Mouse (Mus musculus) forebrain, embryonic 10.5 days (tissue): ENCODE results near the gene Klhl26. TPM values are rescaled to one million over a fixed set of nuclear protein-coding genes. Genes with fewer than 3 reads are reported as not detected.

Experiments used
- DNase-seq: peaks from one replicate; pipeline ENCODE4 v3.0.0-alpha.2; 2017; ENCODE audit warnings: low spot score; ENCODE audit errors: extremely low spot score
- H3K27ac ChIP-seq: fragments of 300-500 bp; sonication (generic); 2 replicates; pipeline ENCODE4 v1.5.1; 2016; ENCODE audit warnings: mild to moderate bottlenecking
- H3K27me3 ChIP-seq: fragments of 300-500 bp; sonication (generic); 2 replicates; pipeline ENCODE4 v1.6.1; 2016; ENCODE audit warnings: mild to moderate bottlenecking; ENCODE audit not compliant: poor library complexity, severe bottlenecking
- H3K36me3 ChIP-seq: fragments of 300-500 bp; sonication (generic); replicated peaks from 2 replicates; pipeline ENCODE4 v1.6.1; 2016; ENCODE audit warnings: mild to moderate bottlenecking, moderate library complexity
- H3K4me1 ChIP-seq: fragments of 300-500 bp; sonication (generic); 2 replicates; pipeline ENCODE4 v1.6.1; 2016
- H3K4me3 ChIP-seq: fragments of 300-500 bp; sonication (generic); 2 replicates; pipeline ENCODE4 v1.5.1; 2016; ENCODE audit warnings: mild to moderate bottlenecking, moderate library complexity
- H3K9me3 ChIP-seq: fragments of 300-500 bp; sonication (generic); 2 replicates; pipeline ENCODE4 v1.6.1; 2016; ENCODE audit warnings: mild to moderate bottlenecking, moderate library complexity
- WGBS: fragments of 180-500 bp; shearing (Covaris S2); methylation state at CpG from one replicate; pipeline ENCODE4 v1.1.7; 2016; 5-methylcytosine and 5-hydroxymethylcytosine counted together
- polyA plus RNA-seq: library from polyadenylated mRNA; unstranded; fragments of >200 nt; fragmentation: Nextera tagmentation; extraction: Ambion mirVana; gene quantifications from 2 replicates; pipeline ENCODE4 v1.2.1, GENCODE M21; 2016

Klhl26 gene
- polyA plus RNA-seq, 1 experiment from 2014 or later: 19.9 TPM

DNA sequence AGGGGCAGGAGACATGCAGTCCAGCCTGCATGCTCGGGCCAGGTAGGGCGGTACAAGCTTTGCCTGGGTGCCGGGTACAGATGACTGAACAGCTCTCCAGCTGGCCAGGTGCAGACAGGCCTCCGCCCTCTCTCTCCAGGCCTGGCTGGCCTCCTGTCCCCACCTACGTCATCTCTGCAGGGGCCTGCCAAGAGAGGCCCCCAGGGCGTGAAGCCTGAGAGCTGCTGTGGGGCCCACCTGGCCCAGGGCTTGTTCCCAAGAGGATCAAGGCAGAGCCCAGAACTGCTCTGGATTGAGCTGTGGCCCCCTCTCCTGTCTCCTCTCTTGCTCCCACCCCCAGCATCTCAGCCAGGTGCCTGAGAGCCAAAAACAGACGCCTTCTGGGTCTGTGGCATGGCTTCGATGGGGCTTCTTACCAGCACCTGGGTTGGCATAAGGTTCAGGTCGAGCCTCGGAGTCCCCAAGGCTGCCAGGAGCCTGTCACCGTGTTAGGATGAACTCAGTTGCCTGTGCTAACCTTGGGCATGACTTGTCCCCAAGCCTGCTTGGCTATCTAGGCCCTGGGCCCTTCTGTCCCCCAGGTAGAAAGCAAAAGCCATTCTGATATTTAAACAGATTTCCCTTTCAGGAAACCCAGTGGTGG lies 70.2 kb downstream of the Klhl26 start:
- WGBS: 77% methylated on average over 11 of the region's 11 CpGs
- Histone ChIP-seq H3K27me3 (no peaks in the 10 kb centered on the region), H3K36me3 (peaks cover 6% of the 10 kb centered on the region), H3K27ac (0 out of 2 replicates have a peak overlapping the region, but pooled peaks have one; percentile 2), H3K4me3 (no peak overlapping the region), H3K4me1 (peaks cover 51% of the 10 kb centered on the region), H3K9me3 (no peaks in the 10 kb centered on the region)
- DNase-seq: no peak

DNA sequence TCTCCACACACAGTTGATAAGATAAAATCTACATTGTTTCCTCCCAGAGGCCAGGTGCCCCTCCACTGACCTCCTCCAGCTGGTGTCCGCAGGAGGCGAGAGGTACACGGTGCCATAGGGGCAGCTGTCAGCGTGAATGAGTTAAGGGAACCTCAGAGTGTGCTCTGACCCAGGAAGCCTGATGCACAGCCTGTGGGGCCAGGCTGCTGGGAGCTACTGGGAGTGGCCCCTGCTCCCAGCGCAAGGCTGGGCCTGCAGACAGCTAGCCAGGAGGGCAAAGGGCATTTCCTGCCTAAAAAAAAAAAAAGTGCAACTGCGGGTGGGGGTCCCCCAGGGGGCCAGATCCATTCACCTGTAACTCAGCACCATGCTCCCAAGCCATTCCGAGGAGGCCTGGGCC lies 71.6 kb downstream of the Klhl26 start:
- DNase-seq: no peak
- H3K27ac ChIP-seq: no peak overlapping the region
- no peaks in the 10 kb centered on the region for H3K27me3 ChIP-seq
- peaks cover 10% of the 10 kb centered on the region for H3K36me3 ChIP-seq
- 62% methylated on average over 7 of the region's 7 CpGs for WGBS
- peaks cover 51% of the 10 kb centered on the region for H3K4me1 ChIP-seq
- no peak overlapping the region for H3K4me3 ChIP-seq
- no peaks in the 10 kb centered on the region for H3K9me3 ChIP-seq

DNA sequence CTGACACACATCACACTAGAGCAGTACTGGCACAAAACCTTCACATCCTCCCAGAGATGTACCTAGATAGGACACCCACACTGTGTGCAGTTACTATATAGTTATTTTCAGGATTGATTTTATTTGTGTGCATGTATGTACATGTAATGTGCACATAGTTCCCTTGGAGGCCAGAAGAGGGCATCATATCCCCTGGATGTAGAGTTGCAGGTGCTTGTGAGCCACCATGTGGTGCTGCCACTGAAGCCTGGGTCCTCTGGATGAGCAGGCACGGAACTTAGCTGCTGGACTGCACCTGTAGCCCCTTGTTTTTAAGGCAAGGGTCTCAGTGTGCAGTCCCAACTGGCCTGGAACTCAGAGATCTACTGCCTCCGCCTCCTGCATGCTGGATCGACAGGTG lies 72.6 kb downstream of the Klhl26 start:
- DNase-seq: no peak
- Histone ChIP-seq H3K27ac (no peak overlapping the region), H3K36me3 (peaks cover 12% of the 10 kb centered on the region), H3K9me3 (no peaks in the 10 kb centered on the region), H3K27me3 (no peaks in the 10 kb centered on the region), H3K4me1 (peaks cover 46% of the 10 kb centered on the region), H3K4me3 (no peak overlapping the region)
- 93% methylated on average over 3 of the region's 3 CpGs for WGBS

Other genes starting within 250 kb of the Klhl26 start
- 55.7 and 56.7 TPM in 2 replicates for gene Sugp2, start 242.7 kb downstream of the Klhl26 start, polyA plus RNA-seq
- 29.4 and 32.7 TPM in 2 replicates for gene Armc6, start 242.5 kb downstream of the Klhl26 start, polyA plus RNA-seq
- gene Homer3, start 194.1 kb downstream of the Klhl26 start, polyA plus RNA-seq: 115 and 120 TPM in 2 replicates
- gene Ddx49, start 174.5 kb downstream of the Klhl26 start, polyA plus RNA-seq: 54.9 and 57.2 TPM in 2 replicates
- gene Cope, start 174.4 kb downstream of the Klhl26 start, polyA plus RNA-seq: 286 and 300 TPM in 2 replicates
- 4.1 and 4.5 TPM in 2 replicates for gene Cers1, start 161.2 kb downstream of the Klhl26 start, polyA plus RNA-seq
- 3.7 and 4.6 TPM in 2 replicates for gene Gdf1, start 147.2 kb downstream of the Klhl26 start, polyA plus RNA-seq
- 14.5 and 16.3 TPM in 2 replicates for gene Upf1, start 123.7 kb downstream of the Klhl26 start, polyA plus RNA-seq
- gene Comp, start 103.4 kb downstream of the Klhl26 start, polyA plus RNA-seq: 0.19 and 0.38 TPM in 2 replicates
- 14.8 and 16.4 TPM in 2 replicates for gene Crtc1, start 37.4 kb downstream of the Klhl26 start, polyA plus RNA-seq
- 16.7 and 19.5 TPM in 2 replicates for gene Tmem59l, start 10.4 kb upstream of the Klhl26 start, polyA plus RNA-seq
- gene Crlf1, start 16.2 kb upstream of the Klhl26 start, polyA plus RNA-seq: 34.1 and 48.4 TPM in 2 replicates
- gene Rex1bd, start 29.8 kb upstream of the Klhl26 start, polyA plus RNA-seq: 126 and 136 TPM in 2 replicates
- 879 and 899 TPM in 2 replicates for gene Uba52, start 33.8 kb upstream of the Klhl26 start, polyA plus RNA-seq
- 295 and 303 TPM in 2 replicates for gene Fkbp8, start 50.8 kb upstream of the Klhl26 start, polyA plus RNA-seq
- gene Kxd1, start 51.0 kb upstream of the Klhl26 start, polyA plus RNA-seq: 52.6 and 57.2 TPM in 2 replicates
- gene Ell, start 62.5 kb upstream of the Klhl26 start, polyA plus RNA-seq: 20.8 and 22.7 TPM in 2 replicates
- gene Isyna1, start 117.4 kb upstream of the Klhl26 start, polyA plus RNA-seq: 166 and 170 TPM in 2 replicates
- gene Ssbp4, start 131.9 kb upstream of the Klhl26 start, polyA plus RNA-seq: 74.4 and 84.1 TPM in 2 replicates
- gene Lrrc25, start 139.2 kb upstream of the Klhl26 start, polyA plus RNA-seq: 0.49 and 0.87 TPM in 2 replicates
- not detected in 2 replicates for gene Gdf15, start 155.5 kb upstream of the Klhl26 start, polyA plus RNA-seq
- 40.5 and 49.3 TPM in 2 replicates for gene Pgpep1, start 183.4 kb upstream of the Klhl26 start, polyA plus RNA-seq
- 336 and 339 TPM in 2 replicates for gene Lsm4, start 196.3 kb upstream of the Klhl26 start, polyA plus RNA-seq
- gene Jund, start 222.0 kb upstream of the Klhl26 start, polyA plus RNA-seq: 49.6 and 50.9 TPM in 2 replicates
- gene Iqcn, start 226.5 kb upstream of the Klhl26 start, polyA plus RNA-seq: 0.02 TPM in 1 of 2 replicates, not detected in the other
- not detected in 2 replicates for gene Gm3336, start 241.6 kb upstream of the Klhl26 start, polyA plus RNA-seq
- 0.38 and 0.68 TPM in 2 replicates for gene Pde4c, start 246.8 kb upstream of the Klhl26 start, polyA plus RNA-seq